Mouse (Mus musculus): Measurements from ENCODE around the gene Cdca7l. TPM values are rescaled to one million over a fixed set of nuclear protein-coding genes. Genes with fewer than 3 reads are reported as not detected.
A peak's percentile ranks its signal among the peaks of the same experiment; 100 is the strongest.

The Cdca7l gene
- total and polyA plus RNA-seq, 3 experiments, result 30.6 to 56.6 (median 55.1) TPM

DNA sequence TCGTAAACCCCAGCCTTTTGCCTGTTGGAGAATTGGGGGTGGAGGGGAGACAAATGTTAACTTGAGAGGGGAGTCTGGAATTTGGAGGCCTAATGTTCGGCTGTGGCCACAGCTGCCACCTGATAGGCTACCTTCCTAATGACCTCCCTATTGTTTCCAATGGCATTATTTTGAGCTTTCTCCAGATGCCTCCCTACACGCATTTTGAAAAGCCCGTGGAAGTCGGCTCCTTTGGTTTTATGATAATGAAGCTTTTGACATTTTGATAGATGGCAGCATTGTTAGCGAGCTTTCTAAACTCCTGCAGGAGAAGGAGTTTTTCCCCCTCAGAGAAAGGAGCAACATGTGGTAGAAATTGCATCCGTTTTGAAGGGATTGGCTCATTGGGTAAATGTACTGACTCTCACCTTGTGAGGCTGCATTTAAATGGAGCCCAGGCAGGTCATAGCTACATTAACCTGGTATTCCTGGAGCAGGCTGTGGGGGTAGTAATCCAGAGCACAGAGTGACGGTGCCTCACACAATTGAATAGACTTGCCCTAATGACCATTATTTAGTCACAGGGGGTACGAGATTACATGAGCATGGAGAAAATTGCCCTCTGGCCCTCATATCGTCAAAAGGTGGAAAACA, 110.6 kb downstream of the Cdca7l start:
- Histone ChIP-seq H3K27me3 (replicated peaks) (no peaks in the 10 kb centered on the region), H3K4me3 (replicated peaks in 1 of 3; ENCODE audit: low read depth in 2 of 3, low read length in 2 of 3, poor library complexity in 1 of 3) (no peak overlapping the region), H3K36me3 (replicated peaks in 1 of 2; ENCODE audit: control insufficient read depth in 1 of 2, insufficient read depth in 1 of 2, low read length in 1 of 2) (peaks cover 0 to 3% of the 10 kb centered on the region in 2 experiments), H3K79me2 (replicated peaks; ENCODE audit: control insufficient read depth, extremely low read depth, insufficient read depth, poor library complexity, severe bottlenecking) (no peaks in the 10 kb centered on the region), H3K9me3 (replicated peaks; ENCODE audit: low read length) (no peaks in the 10 kb centered on the region), H3K27ac (ENCODE audit: insufficient read depth, low read depth) (no peak overlapping the region), H3K4me2 (ENCODE audit: insufficient read depth, low read depth, poor library complexity, severe bottlenecking) (no peak overlapping the region), H3K4me1 (ENCODE audit: control insufficient read depth in 1 of 2, insufficient read depth in 2 of 2) (peaks cover 6 to 16% of the 10 kb centered on the region in 2 experiments), H3K9ac (ENCODE audit: insufficient read depth, low read depth) (no peak overlapping the region)
- TF ChIP-seq CHD1 (IDR thresholded peaks at IDR 0.05; ENCODE audit: low read depth, low read length), result no peak
- DNase-seq (ENCODE audit: extremely low read depth), result no peak
- dilution Hi-C loops (cut with MboI; ENCODE audit: extremely low pct_ligation_motif_present, extremely low pct_unique_long_range_greater_than_20kb, low sequenced_read_pairs), result no loop called here
- in situ Hi-C loops (cut with MboI; ENCODE audit: low pct_ligation_motif_present, low pct_unique_long_range_greater_than_20kb, low sequenced_read_pairs), result no loop called here

- Histone ChIP-seq H3K27ac (ENCODE audit: insufficient read depth, low read depth) (no peak overlapping the region), H3K9ac (ENCODE audit: insufficient read depth, low read depth) (no peak overlapping the region), H3K27me3 (replicated peaks) (no peaks in the 10 kb centered on the region), H3K9me3 (replicated peaks; ENCODE audit: low read length) (no peaks in the 10 kb centered on the region), H3K4me3 (replicated peaks in 1 of 3; ENCODE audit: low read depth in 2 of 3, low read length in 2 of 3, poor library complexity in 1 of 3) (no peak overlapping the region), H3K79me2 (replicated peaks; ENCODE audit: control insufficient read depth, extremely low read depth, insufficient read depth, poor library complexity, severe bottlenecking) (no peaks in the 10 kb centered on the region), H3K4me2 (ENCODE audit: insufficient read depth, low read depth, poor library complexity, severe bottlenecking) (peak overlapping the region; percentile 76), H3K4me1 (ENCODE audit: control insufficient read depth in 1 of 2, insufficient read depth in 2 of 2) (peaks cover 4 to 16% of the 10 kb centered on the region in 2 experiments), H3K36me3 (replicated peaks in 1 of 2; ENCODE audit: control insufficient read depth in 1 of 2, insufficient read depth in 1 of 2, low read length in 1 of 2) (no peaks in the 10 kb centered on the region)
- dilution Hi-C loops (cut with MboI; ENCODE audit: extremely low pct_ligation_motif_present, extremely low pct_unique_long_range_greater_than_20kb, low sequenced_read_pairs), result no loop called here
- in situ Hi-C loops (cut with MboI; ENCODE audit: low pct_ligation_motif_present, low pct_unique_long_range_greater_than_20kb, low sequenced_read_pairs), result no loop called here
- peak; percentile 34 for DNase-seq (ENCODE audit: extremely low read depth)
- no peak for TF ChIP-seq GABPA (IDR thresholded peaks at IDR 0.05; ENCODE audit: insufficient replicate concordance, low read depth, low read length)
- no peak for TF ChIP-seq BHLHE40 (IDR thresholded peaks at IDR 0.05; ENCODE audit: low read depth, low read length)
- TF ChIP-seq EP300 (IDR thresholded peaks at IDR 0.05; ENCODE audit: low read length), result no peak
- no peak for TF ChIP-seq POLR2A (IDR thresholded peaks at IDR 0.05; ENCODE audit: low read depth, low read length)
- TF ChIP-seq NRF1 (IDR thresholded peaks at IDR 0.05; ENCODE audit: low read depth, low read length), result no peak
- TF ChIP-seq USF2 (conservative IDR thresholded peaks at IDR 0.05; ENCODE audit: low read depth, low read length), result no peak
- no peak for TF ChIP-seq ZKSCAN1 (IDR thresholded peaks at IDR 0.05; ENCODE audit: borderline replicate concordance, low read depth, low read length)
- no peak for TF ChIP-seq TBP (conservative IDR thresholded peaks at IDR 0.05; ENCODE audit: low read depth, low read length)
- no peak for TF ChIP-seq NELFE (IDR thresholded peaks at IDR 0.05; ENCODE audit: low read depth, low read length)
- no peak for TF ChIP-seq TCF12 (IDR thresholded peaks at IDR 0.05; ENCODE audit: low read depth, low read length)
- TF ChIP-seq JUND (conservative IDR thresholded peaks at IDR 0.05; ENCODE audit: low read depth, low read length), result no peak
- TF ChIP-seq HCFC1 (IDR thresholded peaks at IDR 0.05; ENCODE audit: low read depth, low read length), result no peak
- TF ChIP-seq RAD21 (IDR thresholded peaks at IDR 0.05; ENCODE audit: low read depth, low read length), result no peak
- TF ChIP-seq MAFK (IDR thresholded peaks at IDR 0.05; ENCODE audit: insufficient replicate concordance, low read length), result no peak
- TF ChIP-seq JUN (IDR thresholded peaks at IDR 0.05; ENCODE audit: insufficient read depth, low read depth, low read length), result no peak
- no peak for TF ChIP-seq MAX (IDR thresholded peaks at IDR 0.05; ENCODE audit: low read length)
- TF ChIP-seq ZC3H11A (IDR thresholded peaks at IDR 0.05; ENCODE audit: low read depth, low read length), result no peak
- no peak for TF ChIP-seq CHD2 (IDR thresholded peaks at IDR 0.05; ENCODE audit: low read length)
Measured at GRCm38 (mm10) chr12:117915826-117916588, 111.9 kb downstream of the Cdca7l start.
